Mouse (Mus musculus) stomach, embryonic 15.5 days (tissue): Measurements from ENCODE around the gene Commd1. TPM values are rescaled to one million over a fixed set of nuclear protein-coding genes. Genes with fewer than 3 reads are reported as not detected.

ENCODE experiments used
- ATAC-seq: fragments of 200-750 bp; cut with Nextera tagmentation; 2 replicates; pipeline ENCODE4 v1.8.0; 2017; ENCODE audit warnings: low read depth, moderate number of reproducible peaks, moderate TSS enrichment; ENCODE audit not compliant: insufficient read depth, low FRiP score
- H3K27ac ChIP-seq: fragments of 300-500 bp; sonication (generic); 2 replicates; pipeline ENCODE4 v1.5.1; 2015; ENCODE audit warnings: mild to moderate bottlenecking, inconsistent platforms
- H3K27me3 ChIP-seq: fragments of 300-500 bp; sonication (generic); replicated peaks from 2 replicates; pipeline ENCODE4 v1.6.1; 2015; ENCODE audit warnings: inconsistent platforms
- H3K36me3 ChIP-seq: fragments of 300-500 bp; sonication (generic); 2 replicates; pipeline ENCODE4 v1.6.1; 2015; ENCODE audit warnings: inconsistent platforms
- H3K4me1 ChIP-seq: fragments of 300-500 bp; sonication (generic); 2 replicates; pipeline ENCODE4 v1.6.1; 2015; ENCODE audit warnings: inconsistent platforms
- H3K4me2 ChIP-seq: fragments of 300-500 bp; sonication (generic); 2 replicates; pipeline ENCODE4 v1.6.1; 2015; ENCODE audit warnings: mild to moderate bottlenecking, inconsistent platforms
- H3K4me3 ChIP-seq: fragments of 300-500 bp; sonication (generic); replicated peaks from 2 replicates; pipeline ENCODE4 v1.5.1; 2015; ENCODE audit warnings: inconsistent platforms
- H3K9ac ChIP-seq: fragments of 300-500 bp; sonication (generic); 2 replicates; pipeline ENCODE4 v1.6.1; 2015; ENCODE audit warnings: inconsistent platforms
- H3K9me3 ChIP-seq: fragments of 300-500 bp; sonication (generic); 2 replicates; pipeline ENCODE4 v1.6.1; 2016; ENCODE audit warnings: inconsistent platforms
- WGBS: fragments of 180-500 bp; shearing (Covaris S2); methylation state at CpG from one replicate; pipeline ENCODE4 v1.1.7; 2015; 5-methylcytosine and 5-hydroxymethylcytosine counted together
- polyA plus RNA-seq: library from polyadenylated mRNA; unstranded; fragments of >200 nt; fragmentation: Nextera tagmentation; extraction: Ambion mirVana; gene quantifications from 2 replicates; pipeline ENCODE4 v1.2.1, GENCODE M21; 2015

The Commd1 gene
- polyA plus RNA-seq, 1 experiment from 2014 or later, result 368 TPM

GRCm38 (mm10) chr11:22864305-22865060 is 117.7 kb downstream of the Commd1 start:
- peaks cover 7% of the 10 kb centered on the region; the same call in 1 of the 2 replicates for H3K4me1 ChIP-seq
- H3K4me2 ChIP-seq, result no peak overlapping the region
- H3K27me3 ChIP-seq, result no peaks in the 10 kb centered on the region
- H3K4me3 ChIP-seq, result no peak overlapping the region
- WGBS, result 69% methylated on average over 8 of the region's 8 CpGs
- no peak overlapping the region for H3K27ac ChIP-seq
- no peaks in the 10 kb centered on the region for H3K36me3 ChIP-seq
- no peak for ATAC-seq
- no peaks in the 10 kb centered on the region for H3K9me3 ChIP-seq
- no peak overlapping the region for H3K9ac ChIP-seq

GRCm38 (mm10) chr11:22863581-22863980 is 118.6 kb downstream of the Commd1 start:
- no peaks in the 10 kb centered on the region for H3K27me3 ChIP-seq
- WGBS, result 66% methylated on average over 4 of the region's 4 CpGs
- no peak overlapping the region for H3K4me3 ChIP-seq
- H3K9ac ChIP-seq, result no peak overlapping the region
- H3K4me2 ChIP-seq, result no peak overlapping the region
- no peak overlapping the region for H3K27ac ChIP-seq
- ATAC-seq, result no peak
- no peaks in the 10 kb centered on the region for H3K9me3 ChIP-seq
- H3K4me1 ChIP-seq, result peaks cover 11% of the 10 kb centered on the region
- H3K36me3 ChIP-seq, result no peaks in the 10 kb centered on the region

GRCm38 (mm10) chr11:22861315-22861714 is 120.9 kb downstream of the Commd1 start:
- ATAC-seq, result no peak
- H3K27me3 ChIP-seq, result no peaks in the 10 kb centered on the region

GRCm38 (mm10) chr11:22860335-22861227 is 121.6 kb downstream of the Commd1 start, which contains the start of gene B3gnt2:
B3gnt2 (minus strand) TSS chr11:22860961.
- peak within 1 kb of the TSS; percentile 97 for H3K4me2 ChIP-seq
- peak; percentile 42; the same call in 1 of the 2 replicates for ATAC-seq
- peak within 1 kb of the TSS; percentile 70 for H3K9ac ChIP-seq
- peaks cover 14% of the 10 kb centered on the region for H3K4me1 ChIP-seq
- WGBS, result 4% methylated on average over 41 of the region's 41 CpGs
- no peaks in the 10 kb centered on the region for H3K9me3 ChIP-seq
- peak within 1 kb of the TSS; percentile 91 for H3K27ac ChIP-seq
- no peaks in the 10 kb centered on the region for H3K36me3 ChIP-seq
- peak within 1 kb of the TSS; percentile 86 for H3K4me3 ChIP-seq
- no peaks in the 10 kb centered on the region for H3K27me3 ChIP-seq

More at GRCm38 (mm10) chr11:22861315-22861714, 120.9 kb downstream of the Commd1 start:
- Histone ChIP-seq H3K4me1 (peaks cover 14% of the 10 kb centered on the region), H3K36me3 (no peaks in the 10 kb centered on the region), H3K4me3 (no peak overlapping the region), H3K9me3 (no peaks in the 10 kb centered on the region), H3K27ac (no peak overlapping the region), H3K9ac (no peak overlapping the region), H3K4me2 (0 out of 2 replicates have a peak overlapping the region, but pooled peaks have one; percentile 8)
- 52% methylated on average over 4 of the region's 4 CpGs for WGBS

- WGBS, result under 1% methylated on average over 45 of the region's 55 CpGs
- peak overlapping the region; percentile 70 for H3K9ac ChIP-seq
- peak overlapping the region; percentile 86 for H3K4me3 ChIP-seq
- peak; percentile 94 for ATAC-seq
- H3K36me3 ChIP-seq, result no peaks in the 10 kb centered on the region
- H3K27me3 ChIP-seq, result no peaks in the 10 kb centered on the region
- H3K4me2 ChIP-seq, result peak overlapping the region; percentile 97
- no peaks in the 10 kb centered on the region for H3K9me3 ChIP-seq
- H3K27ac ChIP-seq, result peak overlapping the region; percentile 91
- H3K4me1 ChIP-seq, result peaks cover 14% of the 10 kb centered on the region
These were observed 122.4 kb downstream of the Commd1 start for GRCm38 (mm10) chr11:22859633-22860334.

GRCm38 (mm10) chr11:22859301-22859632 is 122.9 kb downstream of the Commd1 start:
- WGBS, result 0% methylated on average over 15 of the region's 41 CpGs
- no peaks in the 10 kb centered on the region for H3K9me3 ChIP-seq
- ATAC-seq, result peak; percentile 76
- H3K4me2 ChIP-seq, result peak overlapping the region; percentile 97
- H3K9ac ChIP-seq, result peak overlapping the region; percentile 70
- peak overlapping the region; percentile 91 for H3K27ac ChIP-seq
- H3K4me3 ChIP-seq, result peak overlapping the region; percentile 86
- no peaks in the 10 kb centered on the region for H3K27me3 ChIP-seq
- H3K36me3 ChIP-seq, result no peaks in the 10 kb centered on the region
- H3K4me1 ChIP-seq, result peaks cover 14% of the 10 kb centered on the region

DNA sequence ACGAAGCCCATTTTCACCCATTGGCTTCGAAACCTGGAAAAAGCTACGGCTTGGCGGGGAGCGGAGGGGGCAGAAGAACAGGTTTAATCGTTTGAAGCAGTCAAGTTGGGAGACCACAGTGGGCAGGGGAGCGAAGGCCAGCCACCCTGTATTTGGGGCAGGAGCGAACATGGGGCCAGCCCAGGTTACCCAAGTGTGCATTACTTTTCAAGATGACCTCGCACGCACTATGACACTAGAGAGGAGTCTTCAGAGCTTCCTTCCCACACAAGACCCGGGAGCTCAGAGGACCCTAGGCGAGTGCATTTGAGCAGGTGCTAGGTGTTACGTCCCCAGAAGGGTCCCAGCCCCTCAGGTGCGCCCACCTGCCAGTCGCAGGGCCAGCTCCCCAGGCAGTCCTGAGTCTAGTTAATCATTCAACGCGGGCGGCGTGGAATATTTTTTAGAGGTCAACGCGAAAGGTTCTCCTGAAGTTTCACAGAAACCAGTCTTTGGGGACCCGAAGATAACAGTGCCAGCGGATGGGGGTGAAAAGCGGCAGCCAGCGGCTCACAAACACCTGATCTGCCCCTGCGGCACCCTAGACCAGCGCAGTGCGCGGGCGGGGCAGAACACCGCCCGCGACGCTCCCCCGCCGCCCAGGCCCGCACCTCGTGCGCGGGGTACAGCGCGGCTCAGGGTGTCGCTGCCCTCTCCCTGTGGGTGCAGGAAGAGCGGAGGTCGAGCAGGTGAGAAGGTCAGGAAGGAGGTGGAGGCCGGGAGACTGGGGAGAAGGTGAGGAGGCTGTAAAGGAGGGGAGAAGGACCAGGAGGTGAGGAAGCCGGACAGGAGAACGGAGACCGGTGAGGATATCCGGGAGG is 123.5 kb downstream of the Commd1 start:
- 4% methylated on average over 50 of the region's 50 CpGs for whole genome bisulfite sequencing
- Histone ChIP-seq H3K36me3 (no peaks in the 10 kb centered on the region), H3K27me3 (no peaks in the 10 kb centered on the region), H3K4me3 (peak overlapping the region; percentile 86), H3K27ac (peak overlapping the region; percentile 91), H3K9ac (peak overlapping the region; percentile 70), H3K4me2 (peak overlapping the region; percentile 97), H3K4me1 (peaks cover 14% of the 10 kb centered on the region), H3K9me3 (no peaks in the 10 kb centered on the region)
- peak; percentile 19 for ATAC-seq

GRCm38 (mm10) chr11:22857705-22858440 is 124.3 kb downstream of the Commd1 start:
- Histone ChIP-seq H3K9ac (0 out of 2 replicates have a peak overlapping the region, but pooled peaks have one; percentile 70), H3K4me3 (peak overlapping the region; percentile 86), H3K4me1 (peaks cover 18% of the 10 kb centered on the region), H3K27ac (peak overlapping the region; percentile 91; the same call in 1 of the 2 replicates), H3K4me2 (peak overlapping the region; percentile 97), H3K27me3 (no peaks in the 10 kb centered on the region), H3K9me3 (no peaks in the 10 kb centered on the region), H3K36me3 (no peaks in the 10 kb centered on the region)
- no peak for ATAC-seq
- WGBS, result 32% methylated on average over 25 of the region's 25 CpGs

- Histone ChIP-seq H3K4me3 (peak overlapping the region; percentile 86), H3K9ac (no peak overlapping the region), H3K9me3 (no peaks in the 10 kb centered on the region), H3K27me3 (no peaks in the 10 kb centered on the region), H3K27ac (no peak overlapping the region), H3K4me2 (peak overlapping the region; percentile 97; the same call in 1 of the 2 replicates), H3K36me3 (no peaks in the 10 kb centered on the region), H3K4me1 (peaks cover 20% of the 10 kb centered on the region)
- 74% methylated on average over 5 of the region's 5 CpGs for WGBS
- no peak for ATAC-seq
These were observed 125.0 kb downstream of the Commd1 start for GRCm38 (mm10) chr11:22857106-22857704.

GRCm38 (mm10) chr11:22856371-22856965 is 125.7 kb downstream of the Commd1 start:
- no peak overlapping the region for H3K9ac ChIP-seq
- 78% methylated on average over 3 of the region's 3 CpGs for WGBS
- no peak for ATAC-seq
- H3K4me1 ChIP-seq, result peaks cover 20% of the 10 kb centered on the region
- no peak overlapping the region for H3K4me3 ChIP-seq
- no peaks in the 10 kb centered on the region for H3K36me3 ChIP-seq
- H3K4me2 ChIP-seq, result no peak overlapping the region
- no peaks in the 10 kb centered on the region for H3K9me3 ChIP-seq
- H3K27me3 ChIP-seq, result no peaks in the 10 kb centered on the region
- no peak overlapping the region for H3K27ac ChIP-seq
